Mouse (Mus musculus): ENCODE measurements around the gene Sept9. TPM values are rescaled to one million over a fixed set of nuclear protein-coding genes. Genes with fewer than 3 reads are reported as not detected.

Gene Sept9
- 100 to 1,000 TPM; 288 to 381 TPM for polyA plus RNA-seq (2017; shearing (Covaris generic))

GRCm38 (mm10) chr11:117199282-117200175, at the start of gene Sept9:
Gene Sept9, plus strand, starts transcription at chr11:117199661.

Other genes with a start within 250 kb of the Sept9 start
- gene Sec14l1, start 84.5 kb upstream of the Sept9 start, polyA plus RNA-seq (2017; shearing (Covaris generic)) = 10 to 100 TPM; 19.5 to 35.1 TPM

All from activated CD4-positive, CD25-positive, alpha-beta regulatory T cell (primary cell).